29 mouse cellular contexts compared by ENCODE assay signal in genomic region chr8:67318675-67319074, GRCm38 (mm10).
A peak's percentile ranks its signal among the peaks of the same experiment; 100 is the strongest.
DNase-seq lines count a peak whose midpoint lies in the region; ATAC-seq and TF ChIP-seq lines count a peak whose summit lies in the region.
"Had no signal": no experiment of that assay in that cellular context is flagged by ENCODE, and none has a peak within 500 bp of the region (broad histone marks: within the 10 kb centered on the region; RNA-seq: fewer than 3 reads in every experiment).

No protein-coding gene starts in this region.

- no peak overlapping the region for H3K27ac ChIP-seq in hindbrain, postnatal 0 days
- H3K27ac ChIP-seq: embryonic facial prominence, embryonic 13.5 days; embryonic facial prominence, embryonic 15.5 days; forebrain, embryonic 10.5 days; forebrain, embryonic 12.5 days had no signal

- no peak for TF ChIP-seq CTCF in hindbrain, postnatal 0 days (IDR thresholded peaks at IDR 0.05; ENCODE audit: low read depth)

- no peak overlapping the region for H3K9ac ChIP-seq in hindbrain, postnatal 0 days (replicated peaks; ENCODE audit: low read length)
- H3K9ac ChIP-seq: embryonic facial prominence, embryonic 13.5 days; embryonic facial prominence, embryonic 15.5 days; forebrain, embryonic 12.5 days had no signal

- 91% methylated on average over 10 of the region's 10 CpGs for WGBS in hindbrain, postnatal 0 days

- intact Hi-C loops in left cerebral cortex, postnatal 36 days (cut with DNase I) = no loop called here

- H3K4me3 ChIP-seq in hindbrain, postnatal 0 days (ENCODE audit: low read length) = no peak overlapping the region
- H3K4me3 ChIP-seq: embryonic facial prominence, embryonic 13.5 days; embryonic facial prominence, embryonic 15.5 days; erythroblast, embryonic 14.5 days; forebrain, embryonic 10.5 days; forebrain, embryonic 12.5 days had no signal

- H3K9me3 ChIP-seq in hindbrain, postnatal 0 days (ENCODE audit: low read length) = no peaks in the 10 kb centered on the region
- H3K9me3 ChIP-seq: embryonic facial prominence, embryonic 13.5 days; embryonic facial prominence, embryonic 15.5 days; forebrain, embryonic 10.5 days; forebrain, embryonic 12.5 days; G1E had no signal

- H3K4me2 ChIP-seq in hindbrain, postnatal 0 days (ENCODE audit: low read depth, low read length) = no peak overlapping the region
- H3K4me2 ChIP-seq: embryonic facial prominence, embryonic 13.5 days; embryonic facial prominence, embryonic 15.5 days; forebrain, embryonic 12.5 days had no signal

- no peaks in the 10 kb centered on the region for H3K4me1 ChIP-seq in hindbrain, postnatal 0 days (ENCODE audit: insufficient read depth, low read length)
- H3K4me1 ChIP-seq: embryonic facial prominence, embryonic 13.5 days; embryonic facial prominence, embryonic 15.5 days; forebrain, embryonic 10.5 days; forebrain, embryonic 12.5 days had no signal

- no peaks in the 10 kb centered on the region for H3K36me3 ChIP-seq in hindbrain, postnatal 0 days (ENCODE audit: insufficient read depth, low read length)
- H3K36me3 ChIP-seq: embryonic facial prominence, embryonic 13.5 days; embryonic facial prominence, embryonic 15.5 days; forebrain, embryonic 10.5 days; forebrain, embryonic 12.5 days; G1E had no signal

- no peak for DNase-seq in frontal cortex, postnatal 10 days (ENCODE audit: low spot score in 2 of 2)
- peak; percentile 6 to 7 for DNase-seq in left cerebral cortex, postnatal 36 days (ENCODE audit: low spot score in 2 of 2)
- DNase-seq in left cerebral cortex, adult 11 months (ENCODE audit: low spot score) = no peak
- peak; percentile 43 for DNase-seq in brain, adult 2 months (ENCODE audit: low read depth, low spot score)
- DNase-seq in hindbrain, postnatal 0 days (ENCODE audit: low spot score) = no peak
- DNase-seq: adrenal gland, adult 8-10 months; adrenal gland, postnatal 14 days; adrenal gland, postnatal 36 days; B cell, adult 2 months; cerebellum, adult 11 months; cerebellum, adult 18-20 months; cerebellum, adult 8-10 months; cerebellum, adult 9-11 months; cerebellum, postnatal 14 days; cerebellum, postnatal 36 days; embryo, embryonic 11 days had no signal

- peak; percentile 95 for ATAC-seq in frontal cortex, adult (ENCODE audit: low TSS enrichment)
- ATAC-seq in hindbrain, postnatal 0 days = no peak
- ATAC-seq: activated CD4-positive, CD25-positive, alpha-beta regulatory T cell, adult 4 months; CD4-positive, CD25-positive, alpha-beta regulatory T cell, adult 4 months; forebrain, embryonic 14.5 days; forebrain, embryonic 16.5 days; Patski had no signal

- H3K27me3 ChIP-seq in hindbrain, postnatal 0 days (ENCODE audit: insufficient read depth, low read length) = no peaks in the 10 kb centered on the region
- H3K27me3 ChIP-seq: CH12.LX; embryonic facial prominence, embryonic 13.5 days; embryonic facial prominence, embryonic 15.5 days; forebrain, embryonic 12.5 days; Patski had no signal

Comparison
In these comparisons a context has a peak if more than half of its experiments do, and no peak if none do; other contexts are left out.
1. DNase-seq: peak in left cerebral cortex, postnatal 36 days (2 of 2) and brain, adult 2 months (single experiment); none in frontal cortex, postnatal 10 days (0 of 2), left cerebral cortex, adult 11 months (single experiment) and hindbrain, postnatal 0 days (single experiment).